Mouse (Mus musculus): Measurements from ENCODE around the gene Kcnq5.
"Not testable (repeated sequence)": the region's sequence is repeated elsewhere in the genome, so short reads cannot be mapped to it uniquely, and the experiment has no call there.

The Kcnq5 gene

DNA sequence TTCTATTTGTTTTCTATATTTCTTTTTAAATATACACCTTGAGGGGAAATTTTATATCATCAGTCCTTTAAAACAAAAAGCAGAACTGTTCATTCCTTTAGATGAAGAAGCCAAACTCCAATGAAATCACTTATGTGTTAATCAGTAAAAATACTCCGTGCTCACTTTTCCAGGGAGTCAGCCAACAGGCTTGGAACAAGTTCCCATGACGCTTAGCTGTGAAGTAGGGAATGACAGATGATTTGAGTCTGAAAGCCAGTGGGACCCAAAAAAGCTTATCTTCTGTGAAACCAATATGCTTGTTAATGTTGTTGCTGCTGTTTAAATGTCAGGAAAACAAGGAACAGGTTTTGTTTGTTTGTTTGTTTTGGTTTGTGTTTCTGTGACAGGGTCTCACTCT lies 326.3 kb downstream of the Kcnq5 start:
- no peak for DNase-seq (ENCODE audit: low read depth, low spot score)

GRCm38 (mm10) chr1:21634013-21634412 lies 327.7 kb downstream of the Kcnq5 start:
- no peak for DNase-seq (ENCODE audit: low read depth, low spot score)

GRCm38 (mm10) chr1:21622455-21622854 lies 339.3 kb downstream of the Kcnq5 start:
- DNase-seq (ENCODE audit: low read depth, low spot score) = no peak

DNA sequence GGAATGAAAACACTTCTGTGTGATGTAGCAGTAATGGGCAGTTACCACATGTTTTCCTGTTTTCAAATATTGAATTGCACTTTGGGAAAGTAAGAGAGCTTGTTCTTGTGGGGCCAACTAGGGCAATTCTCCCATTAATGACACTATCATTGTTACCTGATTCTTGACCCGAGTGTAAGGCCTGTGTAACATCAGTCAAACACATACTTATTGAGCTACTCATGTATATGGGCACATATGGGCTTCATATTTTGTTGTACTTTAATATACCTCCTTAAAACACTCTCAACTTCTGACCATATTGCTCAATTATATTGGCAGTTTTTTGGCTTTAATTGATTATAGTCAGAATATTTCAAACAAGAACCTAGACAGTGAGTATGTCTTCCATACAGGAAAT lies 339.7 kb downstream of the Kcnq5 start:
- DNase-seq (ENCODE audit: low read depth, low spot score) = no peak

DNA sequence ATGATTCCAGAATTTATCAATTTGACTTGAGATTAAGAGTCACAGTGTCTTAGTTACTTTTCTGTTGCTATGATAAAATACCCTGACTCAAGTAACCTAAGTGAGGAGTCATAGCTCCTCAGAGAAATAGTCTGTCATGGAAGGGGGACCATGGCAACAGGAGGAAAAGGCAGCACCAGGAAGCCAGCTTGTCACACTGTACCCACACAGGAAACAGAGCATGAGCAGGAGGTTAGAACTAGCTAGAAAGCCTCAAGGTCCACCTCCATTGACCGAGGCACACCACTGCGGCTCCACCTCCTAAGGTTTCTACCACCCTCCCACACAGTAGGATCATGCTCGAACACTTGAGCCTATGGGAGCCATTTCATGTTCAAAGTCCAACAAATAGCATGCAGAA lies 343.0 kb downstream of the Kcnq5 start:
- DNase-seq (ENCODE audit: low read depth, low spot score) = no peak

DNA sequence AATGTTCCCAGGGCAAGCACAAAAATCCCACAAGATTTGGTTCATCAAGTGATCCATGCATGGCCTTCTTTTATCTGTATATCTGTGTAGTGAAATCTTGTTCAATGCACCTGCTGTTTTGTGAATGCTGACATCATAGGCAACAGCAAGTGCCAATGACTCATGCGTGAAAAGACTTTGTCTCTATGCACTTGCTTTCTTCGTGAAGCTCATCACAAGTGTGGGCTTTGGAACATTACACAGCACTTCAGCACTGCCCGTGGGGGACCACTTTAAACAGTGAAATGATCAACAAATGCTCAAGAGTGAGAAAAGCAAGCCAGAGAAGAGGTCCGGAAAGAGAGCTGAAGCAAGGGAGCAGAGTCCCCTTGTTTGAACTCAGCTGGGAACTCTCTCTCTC lies 345.1 kb downstream of the Kcnq5 start:
- no peak for DNase-seq (ENCODE audit: low read depth, low spot score)

- DNase-seq (ENCODE audit: low read depth, low spot score) = no peak
Measured at GRCm38 (mm10) chr1:21613933-21614332, 347.8 kb downstream of the Kcnq5 start.

- no peak for DNase-seq (ENCODE audit: low read depth, low spot score)
Measured at GRCm38 (mm10) chr1:21604003-21604402, 357.7 kb downstream of the Kcnq5 start.

- no peak for DNase-seq (ENCODE audit: low read depth, low spot score)
Measured at GRCm38 (mm10) chr1:21602567-21602966, 359.2 kb downstream of the Kcnq5 start.

- no peak for DNase-seq (ENCODE audit: low read depth, low spot score)
Measured at GRCm38 (mm10) chr1:21600606-21601005, 361.1 kb downstream of the Kcnq5 start.

DNA sequence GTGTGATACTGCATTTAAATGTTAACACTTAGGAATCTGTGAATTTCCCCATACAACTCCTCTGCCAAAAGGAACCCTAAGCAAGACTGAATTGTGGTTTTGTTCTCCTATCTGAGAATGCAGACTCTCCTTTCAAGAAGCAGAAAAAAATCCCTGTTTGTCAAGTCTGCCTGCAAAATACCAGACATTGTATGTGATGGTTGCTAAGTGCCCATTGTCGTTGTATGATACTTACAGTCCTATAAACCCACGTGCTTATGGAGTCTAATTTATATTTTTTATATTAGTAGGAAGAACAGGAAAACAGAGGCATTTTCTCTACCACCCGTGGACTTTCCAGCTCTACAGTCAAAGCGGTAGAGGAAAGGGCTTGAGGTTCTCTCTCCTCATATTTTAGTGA lies 367.9 kb downstream of the Kcnq5 start:
- DNase-seq (ENCODE audit: low read depth, low spot score) = no peak

GRCm38 (mm10) chr1:21567397-21567796 lies 394.3 kb downstream of the Kcnq5 start:
- not testable (repeated sequence) for DNase-seq (ENCODE audit: low read depth, low spot score)

DNA sequence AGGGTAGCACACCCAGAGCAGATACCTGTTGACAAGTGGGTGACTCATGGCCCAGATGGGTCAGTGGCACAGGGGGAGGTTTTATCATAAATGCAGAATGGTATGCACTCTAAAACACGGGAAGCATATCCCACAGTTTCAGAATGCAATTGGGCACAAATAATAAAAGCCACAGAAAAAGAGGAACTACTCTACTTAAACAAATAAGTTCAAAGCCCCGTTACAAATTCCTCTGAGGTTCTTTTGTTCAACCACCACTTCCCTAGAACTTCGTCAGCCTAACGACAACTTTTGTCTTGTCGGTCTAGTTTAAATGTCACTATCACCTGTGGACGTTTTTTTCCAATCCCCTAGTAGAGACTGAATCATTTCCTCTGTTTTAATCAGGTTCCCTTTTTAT lies 407.1 kb downstream of the Kcnq5 start:
- no peak for DNase-seq (ENCODE audit: low read depth, low spot score)

DNA sequence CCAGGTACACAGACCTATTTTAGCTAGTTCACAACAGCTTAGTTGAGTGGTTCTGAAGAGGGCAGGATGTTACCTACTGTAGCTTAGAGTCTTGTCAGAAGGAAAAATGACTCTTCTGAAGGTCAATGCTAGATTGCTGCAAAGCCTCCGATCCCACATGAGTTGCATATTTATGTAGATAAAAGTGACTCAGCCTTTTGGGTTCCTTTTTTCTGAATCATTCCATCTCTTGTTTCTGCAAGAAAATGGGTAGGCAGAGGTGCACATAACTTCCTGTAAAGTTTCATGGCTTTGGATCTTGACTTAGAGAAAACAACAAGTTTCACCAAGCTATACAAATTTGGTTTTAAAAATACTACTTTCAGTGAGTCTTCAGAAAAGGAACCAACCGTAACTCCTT lies 409.0 kb downstream of the Kcnq5 start:
- no peak for DNase-seq (ENCODE audit: low read depth, low spot score)

GRCm38 (mm10) chr1:21543909-21544308 lies 417.8 kb downstream of the Kcnq5 start:
- DNase-seq (ENCODE audit: low read depth, low spot score) = no peak

DNA sequence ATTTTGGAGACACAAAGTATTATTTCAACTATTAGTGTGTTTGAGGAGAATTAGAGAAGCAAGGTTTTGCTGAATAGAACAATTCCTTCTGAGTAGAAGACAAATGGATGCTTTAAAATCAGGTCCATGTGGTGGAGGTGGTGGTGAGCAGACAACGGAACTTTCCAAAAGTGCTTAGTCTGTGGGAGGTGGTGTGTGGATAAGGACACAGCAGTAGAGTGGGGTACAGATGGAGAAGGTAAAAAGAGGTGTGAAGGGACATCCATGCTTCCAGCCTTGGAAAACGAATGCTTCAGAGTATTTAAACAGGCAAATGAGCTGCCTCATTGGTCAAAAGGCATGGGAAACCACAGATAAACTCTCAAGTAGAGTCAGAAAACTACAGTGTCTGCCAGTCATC lies 422.3 kb downstream of the Kcnq5 start:
- DNase-seq (ENCODE audit: low read depth, low spot score) = no peak

- no peak for DNase-seq (ENCODE audit: low read depth, low spot score)
Measured at GRCm38 (mm10) chr1:21530823-21531222, 430.9 kb downstream of the Kcnq5 start.

- no peak for DNase-seq (ENCODE audit: low read depth, low spot score)
Measured at GRCm38 (mm10) chr1:21521995-21522394, 439.7 kb downstream of the Kcnq5 start.

- peak; percentile 44 for DNase-seq (ENCODE audit: low read depth, low spot score)
Measured at GRCm38 (mm10) chr1:21521475-21521874, 440.3 kb downstream of the Kcnq5 start.

DNA sequence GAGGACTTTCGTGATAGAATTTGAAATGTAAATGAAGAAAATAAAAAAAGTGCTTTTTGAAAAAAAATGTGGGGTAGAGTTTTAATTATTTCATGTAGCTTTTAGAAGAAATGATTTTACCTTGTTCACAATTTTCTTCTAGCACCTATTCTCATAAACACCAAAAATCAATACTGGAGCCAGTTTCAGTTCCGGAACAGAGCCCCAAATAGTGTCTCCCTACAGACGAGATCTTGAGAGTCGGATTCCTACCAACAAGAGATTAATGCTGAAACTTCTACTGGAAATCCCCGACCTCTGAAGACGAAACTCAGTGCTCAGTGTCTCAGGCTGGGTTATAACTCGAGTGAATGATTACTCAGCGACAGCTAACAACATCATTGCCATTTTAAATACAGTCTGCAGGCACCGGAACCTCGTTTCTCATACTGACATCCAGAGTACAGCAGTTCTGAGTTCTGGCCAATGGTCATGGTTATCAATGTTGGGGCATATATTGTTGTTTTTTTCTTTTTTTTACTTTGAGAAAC lies 441.6 kb downstream of the Kcnq5 start:
- no peak for DNase-seq (ENCODE audit: low read depth, low spot score)

DNA sequence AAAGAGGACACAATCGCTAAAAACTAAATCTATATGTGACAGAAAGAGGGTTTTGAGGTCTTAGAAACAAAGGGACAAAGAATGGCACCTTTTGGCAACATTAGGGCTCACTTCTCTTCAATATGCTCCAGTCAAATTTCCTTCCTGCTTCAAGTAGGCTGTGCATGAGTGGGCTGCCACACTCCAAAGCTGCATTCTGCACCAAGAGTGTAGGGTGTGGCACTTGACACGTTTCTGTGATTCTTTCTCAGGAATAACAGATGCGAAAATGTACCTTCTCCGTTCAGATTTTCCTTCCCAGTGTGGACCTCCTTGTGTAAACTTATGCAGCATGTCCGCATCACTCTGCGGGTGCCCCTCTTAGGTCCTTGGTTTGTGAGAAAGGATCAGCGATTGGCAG lies 455.1 kb downstream of the Kcnq5 start:
- no peak for DNase-seq (ENCODE audit: low read depth, low spot score)

DNA sequence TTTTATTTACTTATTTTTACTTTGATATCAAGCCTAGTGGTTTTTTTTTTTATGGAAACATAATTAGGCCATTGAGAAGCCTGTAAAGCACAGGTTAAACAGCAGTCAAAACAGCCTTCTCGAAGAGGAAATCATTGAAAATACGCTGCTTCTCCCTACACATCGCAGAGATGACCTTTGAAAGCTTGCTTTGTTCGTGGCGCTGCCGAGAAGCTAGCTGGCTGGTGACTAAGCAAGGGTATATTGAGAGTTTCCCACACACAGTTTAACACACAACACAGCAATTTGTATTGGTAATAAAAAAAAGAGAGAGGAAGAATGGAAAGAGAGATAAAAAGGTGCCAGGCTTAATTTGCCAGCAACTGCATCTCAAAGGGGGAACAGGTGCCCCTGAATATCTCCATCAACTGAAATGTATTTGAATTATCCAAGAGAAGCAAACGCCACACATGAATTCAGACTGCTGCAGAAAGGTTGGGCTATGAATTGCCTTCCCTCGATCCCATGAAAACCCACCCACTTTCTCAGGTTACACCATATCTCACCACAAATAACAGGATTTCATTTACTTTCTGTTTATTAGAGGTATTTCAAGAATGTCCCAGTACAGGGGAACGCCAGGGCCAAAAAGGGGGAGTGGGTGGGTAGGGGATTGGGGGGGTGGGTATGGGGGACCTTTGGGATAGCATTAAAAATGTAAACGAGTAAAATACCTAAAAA lies 461.8 kb downstream of the Kcnq5 start:
- no peak for DNase-seq (ENCODE audit: low read depth, low spot score)

- no peak for DNase-seq (ENCODE audit: low read depth, low spot score)
Measured at GRCm38 (mm10) chr1:21496307-21496706, 465.4 kb downstream of the Kcnq5 start.

GRCm38 (mm10) chr1:21488645-21489044 lies 473.1 kb downstream of the Kcnq5 start:
- no peak for DNase-seq (ENCODE audit: low read depth, low spot score)
